31 mouse cellular contexts compared by ENCODE assay signal in the genomic region with DNA sequence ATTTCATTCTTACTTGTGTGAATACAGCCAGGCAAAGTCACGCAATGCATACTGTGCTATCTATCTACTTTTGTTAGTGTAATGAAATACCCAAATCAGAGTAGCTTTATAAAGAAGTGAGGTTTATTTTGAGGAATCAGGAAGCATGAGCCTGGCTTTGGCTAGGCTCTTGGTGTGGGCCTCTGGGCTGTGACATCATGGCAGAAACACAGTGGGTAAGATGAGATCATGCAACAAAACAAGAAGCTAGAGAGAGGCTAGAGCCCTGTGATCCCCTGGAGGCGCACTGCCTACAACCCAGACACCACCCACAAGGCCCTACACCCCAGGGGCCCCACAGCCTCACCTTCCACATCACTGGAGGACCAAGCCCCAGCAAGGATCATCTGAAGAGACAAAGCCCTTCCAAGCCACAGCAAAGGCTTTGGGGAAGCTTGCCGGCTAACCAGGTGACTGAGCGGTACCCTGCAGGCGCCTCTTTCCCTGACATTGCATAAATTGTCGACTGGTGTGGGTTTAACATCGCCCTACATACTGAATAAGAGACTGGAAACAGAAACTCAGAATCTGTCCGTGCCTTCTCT.
DNase-seq lines count a peak whose midpoint lies in the region; ATAC-seq and TF ChIP-seq lines count a peak whose summit lies in the region.
"Had no signal": no experiment of that assay in that cellular context is flagged by ENCODE, and none has a peak within 500 bp of the region (broad histone marks: within the 10 kb centered on the region; RNA-seq: fewer than 3 reads in every experiment).

No protein-coding gene starts in this region.

- H3K4me3 ChIP-seq in thymus, adult 2 months (ENCODE audit: control insufficient read depth, insufficient read depth, low read length) = no peak overlapping the region
- H3K4me3 ChIP-seq: erythroblast, embryonic 14.5 days; forebrain, embryonic 12.5 days; hindbrain, embryonic 10.5 days; hindbrain, embryonic 15.5 days; intestine, embryonic 15.5 days; limb, embryonic 10.5 days; limb, embryonic 15.5 days; megakaryocyte, embryonic 14.5 days; midbrain, embryonic 12.5 days; neural tube, embryonic 13.5 days had no signal

- H3K4me1 ChIP-seq in thymus, adult 2 months (replicated peaks; ENCODE audit: control insufficient read depth, insufficient read depth, low read length) = peaks cover 8% of the 10 kb centered on the region

- TF ChIP-seq POLR2A in thymus, adult 2 months (IDR thresholded peaks at IDR 0.05; ENCODE audit: control insufficient read depth, extremely low read depth, insufficient read depth, low read length, poor library complexity) = no peak

- no peak overlapping the region for H3K27ac ChIP-seq in thymus, adult 2 months (ENCODE audit: control insufficient read depth, insufficient read depth, low read length)
- H3K27ac ChIP-seq: forebrain, embryonic 12.5 days; hindbrain, embryonic 10.5 days; hindbrain, embryonic 15.5 days; intestine, embryonic 15.5 days; kidney, postnatal 0 days; limb, embryonic 10.5 days; limb, embryonic 15.5 days; liver, embryonic 14.5 days; midbrain, embryonic 12.5 days; neural tube, embryonic 13.5 days had no signal

- peak; percentile 43 for ATAC-seq in inflammation-experienced regulatory T-cells, adult 6 months
- ATAC-seq in megakaryocyte, adult 5-6 weeks (ENCODE audit: poor library complexity, severe bottlenecking) = no peak
- ATAC-seq: intestine, embryonic 15.5 days had no signal

- TF ChIP-seq CTCF in thymus, adult 2 months (IDR thresholded peaks at IDR 0.05; ENCODE audit: borderline replicate concordance, control insufficient read depth, extremely low read depth, insufficient read depth, low read length, poor library complexity) = no peak

- no peaks in the 10 kb centered on the region for H3K27me3 ChIP-seq in thymus, adult 2 months (ENCODE audit: control insufficient read depth, insufficient read depth, low read length)
- H3K27me3 ChIP-seq: forebrain, embryonic 12.5 days; hindbrain, embryonic 15.5 days; intestine, embryonic 15.5 days; limb, embryonic 15.5 days; midbrain, embryonic 12.5 days; neural tube, embryonic 13.5 days had no signal

- peak; percentile 69 for DNase-seq in thymus, postnatal 0 days (ENCODE audit: low spot score)
- DNase-seq in thymus, adult 2 months = no peak
- peak; percentile 34 for DNase-seq in NIH3T3 (ENCODE audit: low read depth)
- peak; percentile 53 for DNase-seq in thymus, postnatal 4 days
- DNase-seq in layer of hippocampus, adult 11-12 months (ENCODE audit: low spot score) = no peak
- DNase-seq: adrenal gland, adult 2 months; B cell, adult 2 months; cerebellum, adult 8-10 months; cerebellum, postnatal 25 days; gastrocnemius, postnatal 10 days; heart, postnatal 14 days; kidney, adult 2 months; kidney, postnatal 4 days; layer of hippocampus, postnatal 36 days; lung, embryonic 14.5 days; lung, postnatal 36 days; right cerebral cortex, postnatal 14 days had no signal

- 26% methylated on average over 8 of the region's 8 CpGs for WGBS in thymus, adult 2 months

- no peaks in the 10 kb centered on the region for H3K36me3 ChIP-seq in thymus, adult 2 months (ENCODE audit: control insufficient read depth, insufficient read depth, low read length)
- H3K36me3 ChIP-seq: forebrain, embryonic 12.5 days; hindbrain, embryonic 10.5 days; hindbrain, embryonic 15.5 days; intestine, embryonic 15.5 days; limb, embryonic 10.5 days; limb, embryonic 15.5 days; midbrain, embryonic 12.5 days; neural tube, embryonic 13.5 days had no signal

Comparison
In these comparisons a context has a peak if more than half of its experiments do, and no peak if none do; other contexts are left out.
1. DNase-seq: peak in thymus, postnatal 0 days (single experiment), NIH3T3 (single experiment) and thymus, postnatal 4 days (single experiment); none in thymus, adult 2 months (single experiment) and layer of hippocampus, adult 11-12 months (single experiment).